Mouse (Mus musculus) embryonic facial prominence, embryonic 14.5 days (tissue): ENCODE measurements at regions not wholly inside any gene's neighbourhood (a gene's known extent, or its start where the extent isn't known, plus 50 kb on each side); places are given as distances from the start of the nearest gene placed in this dataset.

Experiments used
- ATAC-seq: fragments of 200-750 bp; cut with Nextera tagmentation; 2 replicates; pipeline ENCODE4 v1.8.0; 2017; ENCODE audit warnings: low read depth, moderate number of reproducible peaks, moderate TSS enrichment
- DNase-seq: peaks from one replicate; pipeline ENCODE4 v3.0.0-alpha.2; 2015; ENCODE audit warnings: low spot score
- H3K27ac ChIP-seq: fragments of 300-500 bp; sonication (generic); replicated peaks from 2 replicates; pipeline ENCODE4 v1.5.1; 2014; ENCODE audit warnings: low read depth, mild to moderate bottlenecking, low read length, moderate library complexity
- H3K27me3 ChIP-seq: fragments of 300-500 bp; sonication (generic); replicated peaks from 2 replicates; pipeline ENCODE4 v1.6.1; 2014; ENCODE audit warnings: low read length; ENCODE audit not compliant: control insufficient read depth, insufficient read depth
- H3K36me3 ChIP-seq: fragments of 300-500 bp; sonication (generic); 2 replicates; pipeline ENCODE4 v1.6.1; 2014; ENCODE audit warnings: low read length, mixed read lengths; ENCODE audit not compliant: control insufficient read depth, insufficient read depth
- H3K4me1 ChIP-seq: fragments of 300-500 bp; sonication (generic); 2 replicates; pipeline ENCODE4 v1.6.1; 2014; ENCODE audit warnings: antibody characterized with exemption, low read length; ENCODE audit not compliant: control insufficient read depth, insufficient read depth
- H3K4me2 ChIP-seq: fragments of 300-500 bp; sonication (generic); 2 replicates; pipeline ENCODE4 v1.6.1; 2014; ENCODE audit warnings: low read depth, mild to moderate bottlenecking, low read length, moderate library complexity, mixed read lengths
- H3K4me3 ChIP-seq: fragments of 300-500 bp; sonication (generic); 2 replicates; pipeline ENCODE4 v1.5.1; 2014; ENCODE audit warnings: low read depth, mild to moderate bottlenecking, low read length
- H3K9ac ChIP-seq: fragments of 300-500 bp; sonication (generic); 2 replicates; pipeline ENCODE4 v1.6.1; 2014; ENCODE audit warnings: low read depth, mild to moderate bottlenecking, low read length, moderate library complexity, mixed read lengths
- H3K9me3 ChIP-seq: fragments of 300-500 bp; sonication (generic); 2 replicates; pipeline ENCODE4 v1.6.1; 2016; ENCODE audit warnings: low read length; ENCODE audit not compliant: control insufficient read depth
- WGBS: fragments of 180-500 bp; shearing (Covaris S2); extraction: QIAGEN DNeasy Blood & Tissue Kit; methylation state at CpG from one replicate; pipeline ENCODE4 v1.1.7; 2014; 5-methylcytosine and 5-hydroxymethylcytosine counted together

DNA sequence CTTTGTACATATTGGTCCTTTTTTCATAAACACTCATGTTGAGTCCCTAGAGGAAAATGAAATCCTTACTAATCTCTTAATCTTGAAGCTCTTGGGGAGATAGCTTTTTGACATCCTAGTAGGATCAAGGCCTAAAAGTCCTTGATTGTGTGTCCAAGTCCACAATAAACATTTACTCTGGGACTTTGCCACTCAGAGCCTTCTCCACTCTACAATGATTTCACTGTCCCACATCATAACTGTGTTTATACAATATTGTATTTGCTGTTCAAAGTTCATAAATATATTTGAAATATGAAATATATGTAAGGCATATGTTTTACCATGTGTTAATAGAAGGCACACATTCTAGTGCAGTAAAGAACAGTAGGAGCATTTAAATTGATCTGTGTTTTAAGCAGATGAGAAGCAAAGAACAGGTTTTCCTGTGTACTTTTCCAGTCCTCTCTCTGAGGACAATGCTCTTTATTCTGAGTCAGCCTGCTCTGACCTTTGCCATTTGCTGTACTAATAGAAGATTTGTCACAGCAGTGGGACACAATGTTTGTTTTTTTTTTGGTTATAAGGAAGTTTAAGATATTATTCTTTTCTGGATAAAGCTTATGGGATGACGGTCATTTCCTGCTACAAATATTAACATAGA, 130.7 kb upstream of the Gprin3 start:
- 71% methylated on average over 1 of the region's 1 CpGs for WGBS
- H3K9ac ChIP-seq: no peak overlapping the region
- DNase-seq (no peak), ATAC-seq (no peak)
- no peak overlapping the region for H3K4me3 ChIP-seq
- H3K27me3 ChIP-seq: no peaks in the 10 kb centered on the region
- no peaks in the 10 kb centered on the region for H3K36me3 ChIP-seq
- no peaks in the 10 kb centered on the region for H3K9me3 ChIP-seq
- no peak overlapping the region for H3K27ac ChIP-seq
- no peaks in the 10 kb centered on the region for H3K4me1 ChIP-seq
- no peak overlapping the region for H3K4me2 ChIP-seq

DNA sequence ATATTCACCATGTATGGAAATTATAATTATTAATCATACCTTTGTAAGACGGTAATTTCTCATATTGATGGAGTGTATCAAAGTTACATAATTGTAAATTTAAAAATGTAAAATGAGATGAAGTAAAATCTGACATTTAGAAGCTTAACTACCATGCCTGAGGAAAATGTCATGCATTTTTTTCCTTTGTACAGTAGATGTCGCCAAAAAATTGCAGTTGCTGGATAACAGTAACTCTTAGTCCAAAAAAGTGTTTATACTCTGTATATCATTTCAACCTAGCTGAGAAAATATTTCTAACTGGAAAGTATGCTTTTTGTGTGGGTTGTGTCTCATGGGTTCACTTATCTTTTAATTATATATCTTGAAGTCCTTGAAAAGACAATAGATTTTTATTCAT, 110.9 kb upstream of the Gprin3 start:
- no peaks in the 10 kb centered on the region for H3K36me3 ChIP-seq
- 50% methylated on average over 2 of the region's 2 CpGs for WGBS

DNA sequence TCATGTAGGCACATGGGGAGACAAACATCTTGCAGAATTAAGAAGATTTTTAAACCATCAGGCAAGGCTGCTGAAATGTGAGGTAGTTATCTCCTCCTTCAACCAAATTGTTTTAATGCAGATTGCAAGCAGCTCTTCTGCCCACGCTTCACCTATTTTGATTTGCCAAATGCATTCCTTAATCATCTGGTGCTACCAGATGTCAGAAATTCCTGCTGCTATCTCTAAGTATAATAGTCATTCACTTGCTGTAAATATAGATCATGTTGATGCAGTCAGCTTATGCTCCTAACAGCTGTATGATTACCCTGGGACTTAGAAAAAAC, 98.8 kb upstream of the Gprin3 start:
- Histone ChIP-seq H3K4me3 (no peak overlapping the region), H3K27me3 (no peaks in the 10 kb centered on the region), H3K9ac (no peak overlapping the region), H3K4me2 (no peak overlapping the region), H3K9me3 (no peaks in the 10 kb centered on the region), H3K4me1 (no peaks in the 10 kb centered on the region), H3K36me3 (no peaks in the 10 kb centered on the region), H3K27ac (no peak overlapping the region)
- no peak for ATAC-seq
- WGBS: 49% methylated on average over 1 of the region's 1 CpGs
- DNase-seq: peak; percentile 7

More for the DNA sequence above, 110.9 kb upstream of the Gprin3 start:
- H3K9me3 ChIP-seq: no peaks in the 10 kb centered on the region
- H3K27me3 ChIP-seq: no peaks in the 10 kb centered on the region
- no peak overlapping the region for H3K27ac ChIP-seq
- peak; percentile 11 for DNase-seq
- no peaks in the 10 kb centered on the region for H3K4me1 ChIP-seq
- ATAC-seq: no peak
- H3K9ac ChIP-seq: no peak overlapping the region
- no peak overlapping the region for H3K4me3 ChIP-seq
- H3K4me2 ChIP-seq: no peak overlapping the region

DNA sequence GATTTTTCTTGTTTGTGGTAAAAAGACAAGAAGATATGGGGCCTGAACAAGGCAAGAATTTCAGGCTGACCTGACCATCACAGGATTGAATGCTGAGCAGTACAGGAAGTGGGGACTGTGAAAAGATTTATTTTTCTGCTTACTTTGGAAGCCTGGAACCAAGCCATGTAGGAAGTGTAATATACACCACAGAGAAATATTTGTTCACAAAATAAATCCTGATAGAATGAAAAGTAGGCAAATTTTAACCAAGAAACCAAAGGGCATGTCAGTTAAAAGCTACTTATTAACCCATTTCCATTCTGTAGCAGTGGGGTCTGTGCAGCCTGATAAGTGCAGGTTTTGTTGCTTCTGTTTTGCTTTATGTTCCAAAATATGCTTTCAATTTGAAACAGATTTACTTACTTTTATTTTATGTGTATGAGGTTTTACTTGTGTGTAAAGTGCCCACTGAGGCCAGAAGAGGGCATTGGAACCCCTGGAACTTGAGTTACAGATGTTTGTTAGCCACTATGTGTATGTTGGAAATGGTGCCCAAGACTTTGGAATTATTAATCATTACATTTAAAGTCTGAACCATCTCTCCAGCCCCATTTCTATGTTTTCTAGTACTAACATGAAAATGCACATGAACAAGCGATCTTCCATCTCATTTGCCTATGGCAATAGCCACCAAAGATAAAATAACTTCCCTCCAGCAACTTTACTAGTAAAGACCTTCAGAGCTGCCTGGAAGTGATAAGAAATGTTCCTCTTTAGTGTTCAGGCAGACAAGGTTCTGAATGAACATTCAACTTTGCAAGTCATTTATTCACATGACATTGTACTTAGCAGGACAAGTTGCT, 98.2 kb upstream of the Gprin3 start:
- H3K4me2 ChIP-seq: no peak overlapping the region
- H3K9me3 ChIP-seq: no peaks in the 10 kb centered on the region
- DNase-seq (no peak), ATAC-seq (no peak)
- no peaks in the 10 kb centered on the region for H3K4me1 ChIP-seq
- no peaks in the 10 kb centered on the region for H3K27me3 ChIP-seq
- no peaks in the 10 kb centered on the region for H3K36me3 ChIP-seq
- no peak overlapping the region for H3K27ac ChIP-seq
- WGBS: 92% methylated on average over 1 of the region's 1 CpGs
- no peak overlapping the region for H3K9ac ChIP-seq
- no peak overlapping the region for H3K4me3 ChIP-seq

DNA sequence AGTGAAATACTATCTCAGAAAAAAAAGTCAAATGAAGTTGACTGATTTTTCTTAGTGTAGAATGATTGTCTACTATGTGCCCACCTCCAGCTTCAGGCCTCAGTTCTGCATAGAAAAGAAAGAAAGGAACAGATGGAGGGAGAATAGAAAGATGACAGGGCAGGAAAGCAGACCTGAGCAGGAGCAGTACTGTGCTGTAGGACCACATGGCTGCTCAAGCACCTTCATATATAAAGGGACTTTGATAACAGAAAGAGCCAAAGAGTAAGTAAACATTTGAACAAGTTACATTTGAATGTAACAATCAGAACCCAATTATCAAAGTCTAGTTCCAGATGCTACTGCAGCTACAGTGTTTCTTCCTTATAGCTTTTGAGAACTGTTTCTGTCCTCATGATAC, 96.9 kb upstream of the Gprin3 start:
- Histone ChIP-seq H3K4me3 (no peak overlapping the region), H3K4me2 (no peak overlapping the region), H3K9ac (no peak overlapping the region), H3K27me3 (no peaks in the 10 kb centered on the region), H3K9me3 (no peaks in the 10 kb centered on the region), H3K36me3 (no peaks in the 10 kb centered on the region), H3K4me1 (no peaks in the 10 kb centered on the region), H3K27ac (no peak overlapping the region)
- ATAC-seq (no peak), DNase-seq (no peak)

DNA sequence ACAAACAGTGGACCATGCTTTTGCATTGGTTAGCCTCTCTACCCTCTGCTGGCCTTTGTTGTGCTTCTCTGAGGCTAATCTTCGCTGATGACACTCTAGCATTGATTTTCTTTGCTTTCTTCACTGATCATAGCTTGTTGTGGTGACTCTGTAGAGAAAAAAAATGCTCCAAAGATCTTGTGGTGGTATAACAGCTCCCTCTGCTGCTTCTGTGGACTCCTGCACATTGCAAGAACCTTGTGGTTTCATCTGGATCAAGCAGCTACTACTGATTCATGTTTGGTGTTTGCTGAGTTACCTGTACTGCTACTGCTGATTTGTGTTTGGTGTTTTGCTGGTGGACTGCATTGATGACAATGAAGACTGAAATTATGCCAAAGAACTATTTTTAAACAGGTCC, 74.7 kb upstream of the Gprin3 start:
- Histone ChIP-seq H3K36me3 (no peaks in the 10 kb centered on the region), H3K9ac (no peak overlapping the region), H3K4me2 (no peak overlapping the region), H3K4me3 (no peak overlapping the region), H3K4me1 (no peaks in the 10 kb centered on the region), H3K9me3 (no peaks in the 10 kb centered on the region), H3K27ac (no peak overlapping the region), H3K27me3 (no peaks in the 10 kb centered on the region)
- ATAC-seq: no peak
- WGBS: 74% methylated on average over 1 of the region's 1 CpGs
- DNase-seq: peak; percentile 4

DNA sequence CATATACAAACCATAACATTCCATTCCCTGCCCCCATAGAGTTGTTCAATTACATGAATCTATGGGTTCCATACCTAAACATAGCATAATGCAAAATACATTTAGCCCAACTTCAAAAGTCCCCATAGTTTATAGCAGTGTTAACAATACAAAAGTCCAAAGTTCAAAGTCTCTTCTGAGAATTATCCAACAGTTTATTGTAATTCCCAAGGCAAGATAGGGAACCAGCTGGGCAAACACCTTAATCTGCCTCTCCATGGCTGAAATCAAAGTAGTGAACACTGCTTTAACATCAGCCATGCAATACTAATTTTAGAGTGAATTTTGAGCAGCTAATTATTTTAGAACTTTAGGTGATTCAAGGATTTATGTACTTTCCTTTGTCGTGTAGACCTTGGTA, 72.7 kb upstream of the Gprin3 start:
- no peak overlapping the region for H3K4me3 ChIP-seq
- no peaks in the 10 kb centered on the region for H3K36me3 ChIP-seq
- ATAC-seq (no peak), DNase-seq (no peak)
- H3K4me2 ChIP-seq: no peak overlapping the region
- no peaks in the 10 kb centered on the region for H3K9me3 ChIP-seq
- H3K4me1 ChIP-seq: no peaks in the 10 kb centered on the region
- 42% methylated on average over 1 of the region's 1 CpGs for WGBS
- no peak overlapping the region for H3K9ac ChIP-seq
- H3K27ac ChIP-seq: no peak overlapping the region
- H3K27me3 ChIP-seq: no peaks in the 10 kb centered on the region

DNA sequence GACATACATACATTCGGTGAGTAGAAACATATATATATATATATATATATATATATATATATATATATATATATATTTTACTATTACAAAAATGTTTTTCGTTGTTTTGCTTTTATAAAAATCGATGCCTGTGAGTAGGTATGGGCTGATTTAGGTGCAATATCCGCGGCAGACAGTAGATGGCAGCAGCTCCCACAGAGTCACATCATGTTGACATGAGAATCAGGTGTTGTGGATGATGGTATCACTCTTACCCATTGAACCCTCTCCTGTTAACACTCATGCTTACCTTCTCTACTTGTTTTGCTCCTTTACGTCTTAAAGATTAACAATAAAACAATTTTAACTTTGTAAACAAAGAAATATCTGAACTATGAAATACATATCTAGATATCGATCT, 72.0 kb upstream of the Gprin3 start:
- Histone ChIP-seq H3K27me3 (no peaks in the 10 kb centered on the region), H3K9me3 (no peaks in the 10 kb centered on the region), H3K4me1 (no peaks in the 10 kb centered on the region), H3K36me3 (no peaks in the 10 kb centered on the region), H3K9ac (no peak overlapping the region), H3K4me3 (no peak overlapping the region), H3K4me2 (no peak overlapping the region), H3K27ac (no peak overlapping the region)
- DNase-seq (peak; percentile 36), ATAC-seq (no peak)
- WGBS: 34% methylated on average over 7 of the region's 7 CpGs

DNA sequence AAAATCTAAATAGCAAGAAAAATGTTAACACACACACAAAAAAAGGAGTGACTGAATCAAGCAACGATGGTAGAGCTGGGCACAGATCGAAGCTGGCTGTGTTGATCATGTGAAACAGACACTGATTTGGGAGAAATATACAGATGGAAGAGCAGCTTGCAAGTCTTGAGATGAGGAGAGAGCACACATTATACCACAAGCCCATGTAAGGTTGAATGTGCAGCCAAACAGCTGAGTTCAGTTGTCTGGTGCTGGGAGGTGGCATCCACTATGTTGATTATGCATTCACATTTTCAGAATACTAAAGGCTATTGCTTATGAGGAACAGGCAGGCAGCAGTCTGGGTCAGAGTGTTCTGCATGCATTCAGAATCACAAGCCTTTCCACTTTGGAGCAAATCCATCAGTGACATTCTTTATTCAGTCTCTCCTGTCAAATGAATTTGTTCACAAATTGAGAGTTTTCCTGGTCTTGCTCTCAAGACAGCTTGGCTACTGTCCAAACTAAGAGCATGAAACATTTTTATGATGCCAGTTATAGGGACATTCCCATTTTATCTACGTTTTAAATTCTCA, 63.0 kb upstream of the Gprin3 start:
- Histone ChIP-seq H3K9me3 (no peaks in the 10 kb centered on the region), H3K9ac (no peak overlapping the region), H3K4me3 (no peak overlapping the region), H3K4me1 (no peaks in the 10 kb centered on the region), H3K36me3 (no peaks in the 10 kb centered on the region), H3K4me2 (no peak overlapping the region), H3K27me3 (no peaks in the 10 kb centered on the region), H3K27ac (no peak overlapping the region)
- no peak for ATAC-seq
- WGBS: 70% methylated on average over 3 of the region's 3 CpGs
- DNase-seq: peak; percentile 13
